Mouse (Mus musculus): ENCODE measurements at regions not wholly inside any gene's neighbourhood (a gene's known extent, or its start where the extent isn't known, plus 50 kb on each side); places are given as distances from the start of the nearest gene placed in this dataset.

GRCm38 (mm10) chr14:68224152-68224551, 1069.9 kb downstream of the Synb start:
- no peak for DNase-seq

- peak; percentile 83 for DNase-seq
These were observed 1075.0 kb downstream of the Synb start for GRCm38 (mm10) chr14:68219025-68219595.

GRCm38 (mm10) chr14:68218471-68218870, 1075.6 kb downstream of the Synb start:
- peak; percentile 53 for DNase-seq

- no peak for DNase-seq
These were observed 1076.1 kb downstream of the Synb start for GRCm38 (mm10) chr14:68217986-68218385.

GRCm38 (mm10) chr14:68213879-68214278, 1080.2 kb downstream of the Synb start:
- no peak for DNase-seq

GRCm38 (mm10) chr14:68198802-68199201, 1095.3 kb downstream of the Synb start:
- no peak for DNase-seq

- DNase-seq: no peak
These were observed 1096.7 kb downstream of the Synb start for GRCm38 (mm10) chr14:68197470-68197800.

GRCm38 (mm10) chr14:68196762-68197469, 1097.2 kb downstream of the Synb start:
- no peak for DNase-seq

- no peak for DNase-seq
These were observed 1097.9 kb downstream of the Synb start for GRCm38 (mm10) chr14:68196201-68196600.

- no peak for DNase-seq
These were observed 1104.2 kb downstream of the Synb start for GRCm38 (mm10) chr14:68189876-68190275.

GRCm38 (mm10) chr14:68188325-68188724, 1105.8 kb downstream of the Synb start:
- no peak for DNase-seq

- no peak for DNase-seq
These were observed 1111.5 kb downstream of the Synb start for GRCm38 (mm10) chr14:68182606-68183005.

- DNase-seq: no peak
These were observed 1112.9 kb downstream of the Synb start for GRCm38 (mm10) chr14:68181168-68181567.

Data from cerebellum, adult 11-12 months (tissue).